Mouse (Mus musculus) gastrocnemius, postnatal 10 days (tissue): ENCODE measurements around the gene Gm29797. TPM values are rescaled to one million over a fixed set of nuclear protein-coding genes. Genes with fewer than 3 reads are reported as not detected.

Experiments
- DNase-seq: peaks from one replicate; pipeline ENCODE4 v3.0.0; 2021; ENCODE audit warnings: mixed read lengths
- total RNA-seq, 2 experiments: library from RNA; stranded (reverse); gene quantifications; 2 replicates each; pipeline ENCODE4 v1.2.3; 2021

Gene Gm29797
- total RNA-seq, 2 experiments from 2014 or later = not detected

GRCm38 (mm10) chr2:181673501-181673900 is 16.7 kb downstream of the Gm29797 start:
- no peak for DNase-seq

GRCm38 (mm10) chr2:181674934-181675333 is 18.1 kb downstream of the Gm29797 start:
- no peak for DNase-seq

DNA sequence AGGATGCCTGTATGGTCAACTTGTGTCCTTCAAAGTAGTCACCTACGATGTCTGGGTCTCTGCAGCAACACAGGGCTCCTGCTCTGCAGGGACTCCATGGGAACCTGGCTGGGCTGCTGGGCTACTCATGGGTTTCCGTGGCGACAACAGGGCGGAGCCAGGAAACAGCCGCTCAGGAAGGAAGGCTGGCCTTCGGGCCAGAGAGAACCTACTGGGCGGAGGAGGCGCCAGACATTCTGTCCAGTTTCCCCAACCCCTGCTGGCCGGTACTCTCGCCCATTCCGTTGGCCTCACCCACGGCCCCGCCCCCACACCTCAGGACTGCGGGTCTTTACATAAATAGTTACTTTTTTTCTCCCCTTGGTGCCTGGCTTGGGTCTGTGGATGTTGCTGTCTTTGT is 18.6 kb downstream of the Gm29797 start:
- DNase-seq = peak; percentile 52

GRCm38 (mm10) chr2:181676424-181676823 is 19.6 kb downstream of the Gm29797 start:
- DNase-seq = no peak

DNA sequence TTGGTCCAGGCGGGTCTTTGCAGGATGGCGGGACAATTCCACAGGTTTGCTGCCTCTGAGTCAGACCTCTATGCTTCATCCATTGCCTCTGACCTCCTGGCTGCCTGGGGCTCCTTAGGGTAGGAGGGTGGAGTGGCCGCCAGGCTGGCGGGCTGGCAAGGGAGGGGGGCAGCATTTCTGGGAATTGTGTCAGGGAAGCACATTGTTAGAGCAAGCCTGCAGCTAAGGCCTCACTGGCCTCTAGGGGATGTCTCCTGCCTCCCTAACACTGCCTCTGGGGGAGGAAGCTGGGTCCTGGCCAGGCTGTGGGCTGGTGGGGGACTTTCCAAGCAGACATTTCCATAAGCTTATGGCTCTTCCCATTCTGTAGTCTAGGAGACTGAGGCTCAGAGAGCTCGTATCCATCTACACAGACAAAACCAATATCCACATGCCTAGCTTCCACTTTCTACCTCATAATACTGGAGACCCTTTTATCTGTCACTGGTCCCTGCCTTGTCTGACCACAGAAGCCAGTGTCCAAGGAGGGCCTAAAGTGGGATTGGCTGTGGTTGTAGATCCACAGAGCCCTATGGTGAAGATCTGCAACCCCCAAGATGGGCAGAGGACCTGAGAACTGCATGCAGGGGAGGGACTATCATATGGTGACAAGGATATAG is 20.4 kb downstream of the Gm29797 start:
- DNase-seq = no peak

GRCm38 (mm10) chr2:181677755-181678098 is 20.9 kb downstream of the Gm29797 start:
- no peak for DNase-seq

- DNase-seq = peak; percentile 54
Observed at GRCm38 (mm10) chr2:181678780-181679179, 21.9 kb downstream of the Gm29797 start.

DNA sequence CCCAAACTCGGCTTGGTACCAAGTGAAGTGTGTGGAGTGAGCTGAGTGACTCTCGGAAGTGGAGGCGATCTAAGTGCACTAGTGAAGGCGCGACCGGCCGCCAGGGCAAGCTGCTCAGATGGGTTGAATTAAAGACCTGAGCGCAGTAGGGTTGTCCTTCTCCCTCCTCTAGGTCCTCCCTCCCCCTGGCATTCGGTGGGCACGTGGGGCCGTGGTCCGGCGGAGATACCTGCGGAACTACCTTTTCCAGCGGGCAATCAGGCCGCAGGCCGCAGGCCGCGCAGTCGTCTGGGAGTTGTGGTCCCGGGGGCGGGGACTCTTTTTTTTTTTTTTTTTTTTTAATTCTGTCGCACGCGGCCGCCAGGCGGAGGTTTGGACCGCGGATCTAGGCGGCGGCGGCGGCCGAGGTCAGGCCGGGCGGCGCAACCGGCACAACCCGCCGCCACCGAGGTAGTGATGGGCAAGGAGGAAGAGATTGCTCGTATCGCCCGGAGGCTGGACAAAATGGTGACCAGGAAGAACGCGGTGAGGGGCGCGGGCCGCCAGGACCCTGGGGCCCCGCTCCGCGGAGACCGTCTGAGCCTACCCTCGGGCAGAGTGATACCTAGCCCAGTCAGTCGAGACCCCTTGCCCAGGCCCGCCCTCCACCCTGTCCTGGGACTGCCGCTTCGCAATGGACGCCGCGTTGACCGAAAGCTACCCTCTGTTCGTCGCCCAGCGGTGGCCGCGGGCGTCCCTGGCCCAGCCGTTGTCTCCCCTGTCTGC is 23.3 kb downstream of the Gm29797 start, which contains the start of gene Tcea2:
TSS of gene Tcea2 (plus strand) at position 360 of the 765 bp plus-strand sequence.
- peak; percentile 54 for DNase-seq

- no peak for DNase-seq
Observed at GRCm38 (mm10) chr2:181680716-181681117, 23.9 kb downstream of the Gm29797 start.

- no peak for DNase-seq
Observed at GRCm38 (mm10) chr2:181681978-181682377, 25.1 kb downstream of the Gm29797 start.

DNA sequence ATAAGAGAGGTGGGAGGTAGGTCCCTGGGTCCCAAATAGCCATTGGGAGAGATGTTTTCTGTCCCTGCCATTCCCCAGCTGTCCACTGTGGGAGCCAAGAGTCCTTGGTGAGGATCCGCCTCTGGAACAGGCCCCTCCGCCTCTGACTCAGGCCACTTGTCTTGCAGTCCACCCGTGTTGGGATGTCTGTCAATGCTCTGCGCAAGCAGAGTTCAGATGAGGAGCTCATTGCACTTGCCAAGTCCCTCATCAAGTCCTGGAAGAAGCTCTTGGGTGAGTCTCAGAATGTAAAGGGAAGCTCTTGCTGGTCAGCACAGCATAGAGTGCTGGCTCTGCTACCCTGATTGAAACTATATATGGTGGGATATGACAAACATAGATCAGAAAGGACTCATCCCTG is 26.5 kb downstream of the Gm29797 start:
- DNase-seq = no peak

DNA sequence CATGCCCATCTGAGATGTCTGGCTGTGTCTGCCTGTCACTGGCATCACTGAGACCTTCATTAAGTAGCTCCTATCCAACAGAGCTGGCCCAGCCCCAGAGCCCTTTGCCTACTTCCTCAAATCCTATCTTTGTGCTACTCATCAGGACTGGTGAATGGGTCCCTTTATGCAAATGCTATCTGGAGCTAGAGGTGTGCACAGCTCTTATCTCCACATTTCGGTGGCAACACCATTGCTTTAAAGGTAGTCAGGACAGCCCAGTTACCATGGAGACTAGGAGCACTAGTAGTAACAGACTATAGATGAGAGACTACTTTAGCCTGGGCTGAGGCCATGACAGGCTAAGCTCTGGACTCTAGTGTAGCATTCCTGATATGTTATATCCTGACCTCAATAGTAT is 27.9 kb downstream of the Gm29797 start:
- no peak for DNase-seq

DNA sequence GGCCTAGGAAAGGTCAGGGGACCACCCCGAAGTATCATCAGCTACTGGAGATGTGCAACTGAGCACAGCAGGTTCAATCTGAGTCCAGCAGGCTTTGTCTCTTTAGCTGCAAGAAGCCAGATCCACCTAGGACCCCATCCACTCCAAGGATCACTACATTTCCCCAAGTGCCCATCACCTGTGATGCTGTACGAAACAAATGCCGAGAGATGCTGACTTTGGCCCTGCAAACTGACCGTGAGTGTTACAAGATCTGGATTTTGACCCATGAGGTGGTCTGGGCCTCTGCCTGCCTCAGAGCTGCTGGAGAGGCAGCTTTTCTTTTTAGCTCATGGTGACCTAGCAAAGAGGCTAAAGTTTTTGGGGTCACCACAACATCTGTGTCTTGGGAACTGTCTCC is 28.9 kb downstream of the Gm29797 start:
- no peak for DNase-seq

DNA sequence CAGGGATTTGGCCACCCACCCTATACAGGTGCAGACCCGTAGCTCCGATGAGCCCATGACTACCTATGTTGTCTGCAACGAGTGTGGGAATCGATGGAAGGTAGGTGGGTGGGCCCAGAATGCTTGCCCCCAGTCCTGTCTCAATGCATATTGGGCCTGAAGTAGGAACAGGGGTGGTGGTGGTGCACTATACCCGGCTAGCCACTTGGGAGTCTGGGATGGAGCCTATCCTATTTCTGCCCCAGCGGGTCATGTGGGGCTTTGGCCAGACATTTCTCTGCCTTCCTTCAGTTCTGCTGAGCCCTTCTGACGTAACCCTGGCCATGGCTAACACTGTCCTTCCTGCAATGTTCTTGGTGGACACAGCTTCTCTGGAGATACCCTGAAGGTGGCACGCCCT is 30.8 kb downstream of the Gm29797 start:
- no peak for DNase-seq

GRCm38 (mm10) chr2:181689466-181690160 is 32.8 kb downstream of the Gm29797 start:
- DNase-seq = no peak

GRCm38 (mm10) chr2:181691083-181691482 is 34.2 kb downstream of the Gm29797 start:
- no peak for DNase-seq

DNA sequence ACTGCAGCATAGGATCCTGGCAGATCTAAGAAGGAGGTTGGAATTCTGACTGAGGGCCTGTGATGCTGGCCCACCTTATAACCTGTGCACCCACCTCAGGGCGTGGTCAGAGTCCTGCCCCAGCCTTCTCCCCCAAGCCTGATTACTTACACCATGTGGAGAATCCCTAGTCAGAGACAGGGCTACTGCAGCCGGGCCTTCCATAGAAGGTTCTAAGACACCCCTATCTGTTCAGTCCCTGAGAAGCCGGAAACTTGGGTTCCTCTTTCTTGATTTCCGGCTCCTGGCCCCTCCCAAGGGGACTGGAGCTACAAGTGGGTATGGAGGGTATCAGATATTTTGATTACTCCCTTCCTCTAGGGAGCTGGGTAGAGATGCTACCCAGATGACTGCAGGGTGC is 34.7 kb downstream of the Gm29797 start:
- no peak for DNase-seq

- no peak for DNase-seq
Observed at GRCm38 (mm10) chr2:181692304-181692703, 35.5 kb downstream of the Gm29797 start.

DNA sequence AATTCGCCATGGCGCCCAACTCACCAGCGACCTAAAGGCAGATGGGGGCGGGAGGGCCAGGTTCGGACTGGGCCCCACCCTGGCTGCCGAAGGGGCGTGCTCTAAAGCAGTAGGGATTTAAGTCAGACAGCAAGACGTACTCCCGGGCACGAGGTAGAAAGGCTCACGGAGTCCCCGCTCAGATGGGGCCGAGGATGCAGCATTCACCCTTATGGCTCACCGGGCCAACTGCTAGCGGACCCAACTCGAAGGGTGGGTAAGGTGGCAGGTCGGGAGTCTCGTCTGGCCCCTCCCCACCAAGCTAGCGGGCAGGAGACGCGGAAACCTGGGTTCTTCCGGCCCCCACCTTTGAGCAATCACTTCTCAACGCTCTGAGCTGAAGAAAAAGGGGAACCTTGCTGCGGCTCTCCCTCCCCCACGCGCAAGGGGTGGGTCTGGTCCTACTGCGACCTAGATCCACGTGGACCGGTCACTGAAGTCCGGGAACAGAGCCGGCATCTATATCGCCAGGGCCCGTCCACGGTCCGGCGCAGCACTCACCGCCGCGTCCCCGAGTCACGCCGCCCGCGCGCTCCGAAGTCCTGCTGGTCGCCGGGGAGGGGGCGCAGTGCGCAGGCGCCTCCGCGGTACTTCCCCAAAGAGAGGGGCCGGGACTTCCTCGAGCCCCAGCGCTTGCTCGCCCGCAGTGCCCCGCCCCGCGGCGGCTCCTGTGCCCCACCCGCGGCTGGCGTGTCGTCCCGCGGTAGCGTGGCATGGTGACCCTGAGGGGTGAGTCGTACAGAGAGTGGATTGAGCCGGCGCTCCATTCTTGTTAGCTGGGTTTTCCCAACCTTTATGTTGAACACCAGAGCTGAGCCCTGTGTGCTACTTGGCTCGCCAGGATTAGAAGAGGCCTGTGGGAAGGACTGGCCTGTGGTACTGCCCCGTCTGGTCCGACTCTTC is 36.8 kb downstream of the Gm29797 start, which contains the start of gene Rgs19:
TSS of gene Rgs19 (minus strand) at position 639 of the 942 bp plus-strand sequence.
- DNase-seq = peak; percentile 77

GRCm38 (mm10) chr2:181694581-181694980 is 37.7 kb downstream of the Gm29797 start:
- DNase-seq = no peak

- DNase-seq = no peak
Observed at GRCm38 (mm10) chr2:181695776-181696175, 38.9 kb downstream of the Gm29797 start.
